Mouse (Mus musculus) frontal cortex, postnatal 14 days (tissue): ENCODE data around the gene Gm12569.

Experiments used
- DNase-seq, 2 experiments: peaks; one replicate each; pipeline ENCODE4 v3.0.0; 2022; ENCODE audit warnings: low spot score in 2 of 2

Gm12569 gene

DNA sequence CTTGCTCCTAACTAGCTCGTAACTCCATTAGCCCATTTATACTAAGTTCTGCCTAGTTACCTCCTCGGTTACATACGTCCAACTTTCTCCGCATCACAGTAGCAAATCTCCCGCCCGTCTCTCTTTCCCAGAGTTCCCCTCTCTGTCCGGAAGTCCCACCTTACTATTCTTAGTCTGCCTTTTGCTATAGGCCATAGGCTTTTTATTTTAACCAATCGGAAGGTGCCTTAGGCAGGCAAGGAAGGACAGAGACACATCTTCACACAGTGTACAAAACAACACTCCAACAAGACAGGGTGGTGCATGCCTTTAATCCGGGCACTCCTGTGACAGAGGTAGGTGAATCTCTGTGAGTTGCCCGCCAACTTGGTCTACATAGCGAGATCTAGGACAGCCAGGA is at the start of gene Gm12569:
Gene Gm12569 (plus strand): TSS at position 166 of the 400 bp plus-strand sequence.
- DNase-seq = no peak

DNA sequence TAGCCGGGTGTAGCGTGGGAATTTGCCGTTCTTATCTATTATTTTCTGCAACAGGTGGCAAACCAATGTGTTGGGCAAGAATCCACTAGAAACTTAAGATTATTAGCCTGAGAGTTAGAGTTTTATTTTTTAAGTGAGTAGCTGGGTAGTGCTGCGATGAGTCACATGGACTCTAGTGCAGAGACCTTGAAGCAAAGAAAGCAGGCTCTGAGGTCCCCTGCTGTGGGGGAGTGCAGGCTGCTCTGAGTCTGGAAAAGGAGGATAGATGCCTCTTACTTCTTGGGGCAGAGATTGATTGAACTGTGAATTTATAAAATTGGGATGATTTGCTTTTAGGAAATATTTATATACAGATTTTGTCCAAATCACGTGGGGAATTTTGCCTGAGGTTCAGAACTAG is 17.5 kb upstream of the Gm12569 start:
- no peak for DNase-seq

DNA sequence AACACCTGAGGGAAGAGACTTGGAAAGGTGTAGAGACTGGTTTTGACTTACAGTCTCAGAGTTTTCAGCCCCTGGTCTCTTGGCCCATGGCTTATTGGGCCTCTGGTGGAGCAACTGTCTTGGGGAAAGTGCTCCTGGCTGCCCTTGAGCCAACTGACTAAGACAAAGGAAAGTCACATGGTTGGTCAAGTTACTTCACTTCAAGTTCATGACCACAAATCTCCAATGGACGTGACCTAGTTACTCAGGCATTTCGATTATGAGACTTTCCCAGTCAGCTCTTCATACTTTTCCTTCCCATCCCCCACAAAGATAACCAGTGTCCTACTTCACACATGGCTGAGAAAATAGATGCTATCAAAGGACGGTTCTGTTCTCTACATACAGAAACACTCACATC is 12.5 kb upstream of the Gm12569 start:
- no peak for DNase-seq

DNA sequence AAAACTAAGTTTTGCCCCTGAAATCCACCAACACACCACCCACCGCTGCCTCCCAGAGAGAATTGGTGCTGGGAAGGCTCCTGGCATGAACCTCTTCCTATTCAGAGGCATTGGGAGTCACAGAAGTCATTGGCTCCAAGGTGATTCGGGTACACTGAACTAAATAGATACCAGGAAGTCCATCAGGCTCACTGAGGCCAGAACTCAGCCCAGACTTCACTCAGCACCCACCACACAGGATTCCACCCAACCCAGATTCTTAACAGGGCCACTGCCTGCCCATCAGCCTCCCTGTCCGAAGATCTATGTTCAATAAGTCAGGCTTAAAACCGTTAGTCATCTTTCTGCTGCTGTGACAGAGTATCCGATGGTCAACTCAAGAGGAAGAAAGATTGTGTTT is 8.8 kb upstream of the Gm12569 start:
- DNase-seq = no peak

DNA sequence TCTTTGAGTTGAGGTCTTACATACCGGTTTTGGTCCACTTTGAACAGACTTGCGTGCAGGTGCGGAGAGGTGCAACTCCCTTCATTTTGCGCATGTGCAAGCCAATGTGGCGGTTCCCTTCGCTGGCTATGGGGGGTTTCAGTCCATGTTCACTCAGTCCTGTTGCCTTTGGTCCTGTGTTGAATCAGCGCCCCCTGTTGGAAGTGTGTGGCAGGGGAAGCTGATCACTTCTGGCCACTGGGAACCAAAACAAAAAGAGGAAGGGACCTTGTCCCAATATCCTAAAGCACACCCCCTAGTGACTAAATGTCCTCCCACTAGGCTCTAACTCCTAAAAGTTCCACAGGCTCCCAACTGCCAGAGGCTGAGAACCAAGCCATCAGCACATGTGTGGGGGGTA is 6.3 kb upstream of the Gm12569 start:
- DNase-seq = no peak

DNA sequence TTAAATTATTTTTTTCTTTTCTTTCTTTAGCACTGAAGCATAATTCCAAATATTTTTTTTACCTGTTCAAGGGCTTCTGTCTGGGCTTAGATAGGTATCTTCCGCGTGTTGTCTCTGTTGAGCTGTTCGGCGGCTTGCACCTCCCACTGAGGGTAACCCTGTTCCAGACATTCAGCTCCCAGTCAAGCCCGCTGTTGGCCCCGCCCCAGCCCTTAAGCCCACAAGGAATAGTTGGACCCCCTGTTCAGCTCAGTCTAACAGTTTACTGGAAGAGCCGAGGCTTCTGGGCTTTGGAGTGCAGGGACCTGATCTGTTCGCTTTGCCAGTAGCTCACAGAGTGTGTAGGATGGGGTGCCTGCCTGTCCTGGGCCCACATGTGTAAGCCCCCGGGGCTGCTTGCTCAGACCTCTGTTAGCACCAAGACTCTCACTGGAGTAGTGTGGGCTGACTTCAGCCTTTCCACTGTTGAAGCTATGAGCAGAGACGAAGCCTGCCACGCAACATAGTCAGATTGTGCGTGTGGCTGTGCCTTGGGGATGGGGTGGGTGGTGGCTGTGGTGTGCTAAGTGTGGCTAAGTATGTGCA is 785 bp upstream of the Gm12569 start:
- DNase-seq = no peak

DNA sequence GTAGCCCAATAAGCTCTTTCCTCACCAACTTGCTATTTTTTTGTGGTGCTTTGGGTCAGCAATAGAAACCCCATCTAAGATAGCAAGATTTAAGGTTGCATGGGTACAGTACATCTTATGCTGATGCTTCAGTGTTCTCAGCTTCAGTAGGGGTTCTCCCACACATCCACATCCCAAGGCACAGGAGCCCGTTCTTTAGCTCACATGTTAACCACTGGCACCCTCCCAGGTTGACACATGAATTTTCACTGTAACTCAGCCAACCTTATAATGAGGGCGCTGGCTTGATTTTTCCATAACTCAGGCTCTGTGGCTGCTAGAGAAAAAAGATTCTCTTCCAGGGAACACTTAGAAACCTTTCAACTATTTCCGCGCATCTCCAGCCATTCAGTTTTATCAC is 6.8 kb downstream of the Gm12569 start:
- DNase-seq = peak; percentile 18 to 31

DNA sequence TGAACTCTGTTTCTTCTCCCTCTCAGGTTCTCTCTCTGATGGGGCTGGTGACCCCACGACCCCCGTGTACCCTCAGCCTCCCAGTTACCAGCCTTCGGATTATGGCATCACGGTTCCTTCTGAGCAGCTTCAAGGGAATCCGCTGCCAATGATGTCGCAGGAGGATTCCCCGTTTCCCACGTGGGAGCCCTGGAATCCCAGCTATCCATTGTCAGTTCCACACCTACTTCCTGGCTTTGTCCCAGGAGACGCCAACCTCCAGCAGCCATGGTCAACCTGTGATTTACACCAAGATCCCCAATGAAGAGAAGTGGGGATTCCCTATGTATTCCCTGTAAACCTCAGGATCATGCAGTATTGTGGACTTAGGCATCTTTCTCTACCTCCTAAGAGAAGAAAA is 14.4 kb downstream of the Gm12569 start:
- no peak for DNase-seq

DNA sequence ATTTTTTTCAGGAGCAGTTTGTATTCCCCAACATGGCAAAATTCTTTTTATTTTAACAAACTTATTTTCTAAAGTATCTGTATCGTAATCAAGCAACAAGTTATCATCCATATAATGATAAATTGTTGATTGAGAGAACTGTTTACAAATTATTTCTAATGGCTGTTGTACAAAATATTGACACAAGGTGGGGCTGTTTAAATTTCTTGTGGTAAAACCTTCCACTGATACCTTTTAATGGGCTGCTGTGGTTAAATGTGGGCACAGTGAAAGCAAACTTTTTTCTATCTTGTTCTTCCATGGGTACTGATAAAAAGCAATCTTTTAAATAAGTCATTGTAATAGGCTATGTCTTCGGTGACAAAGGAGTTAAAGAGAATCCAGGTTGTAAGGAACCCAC is 22.6 kb downstream of the Gm12569 start:
- DNase-seq = no peak

DNA sequence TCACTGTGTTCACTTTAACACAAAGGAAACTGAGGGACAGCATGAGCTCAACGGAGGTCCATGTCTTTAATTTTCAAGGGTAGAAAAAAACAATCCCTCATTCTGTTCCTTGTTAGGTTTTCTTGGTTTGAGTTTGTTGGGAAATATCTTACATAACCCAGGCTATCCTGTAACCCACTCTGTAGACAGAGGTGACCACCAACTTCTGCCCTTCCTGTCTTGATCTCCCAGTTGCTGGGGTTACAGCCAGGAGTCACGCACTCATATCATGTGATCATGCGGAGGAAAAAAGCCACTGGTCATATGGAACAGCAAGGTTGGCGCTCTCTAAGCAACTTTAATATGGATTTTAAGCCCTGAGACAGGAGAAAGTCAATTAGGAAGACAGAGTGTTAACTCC is 36.7 kb downstream of the Gm12569 start:
- DNase-seq = no peak

DNA sequence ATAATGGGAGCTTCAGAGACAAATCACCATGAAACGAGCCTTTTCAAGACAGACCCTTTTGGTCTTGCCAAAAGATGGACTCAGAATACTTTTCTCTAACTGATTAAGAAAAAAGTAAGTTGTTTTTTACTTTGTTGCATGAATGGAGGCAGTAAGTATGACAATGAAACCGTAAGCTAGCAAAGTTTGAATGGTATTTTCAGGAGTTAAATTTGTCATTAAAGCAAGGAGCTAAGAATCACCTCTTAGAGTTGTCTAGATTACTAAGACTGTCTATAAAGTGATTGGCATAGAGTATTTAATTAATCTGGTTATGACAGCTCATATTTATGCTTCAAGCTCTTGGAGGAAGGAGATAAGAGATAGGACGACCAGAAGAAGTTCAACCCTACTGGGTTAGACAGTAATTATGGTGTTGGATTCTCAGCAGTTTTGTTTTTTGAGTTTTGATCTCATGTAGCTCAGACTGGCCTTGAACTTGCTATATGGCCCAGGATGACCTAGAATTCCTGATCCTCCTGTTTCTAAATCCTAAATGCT is 41.5 kb downstream of the Gm12569 start, which contains the start of gene Clk4:
Gene Clk4 (plus strand): TSS at position 51 of the 540 bp plus-strand sequence.
- DNase-seq = no peak

DNA sequence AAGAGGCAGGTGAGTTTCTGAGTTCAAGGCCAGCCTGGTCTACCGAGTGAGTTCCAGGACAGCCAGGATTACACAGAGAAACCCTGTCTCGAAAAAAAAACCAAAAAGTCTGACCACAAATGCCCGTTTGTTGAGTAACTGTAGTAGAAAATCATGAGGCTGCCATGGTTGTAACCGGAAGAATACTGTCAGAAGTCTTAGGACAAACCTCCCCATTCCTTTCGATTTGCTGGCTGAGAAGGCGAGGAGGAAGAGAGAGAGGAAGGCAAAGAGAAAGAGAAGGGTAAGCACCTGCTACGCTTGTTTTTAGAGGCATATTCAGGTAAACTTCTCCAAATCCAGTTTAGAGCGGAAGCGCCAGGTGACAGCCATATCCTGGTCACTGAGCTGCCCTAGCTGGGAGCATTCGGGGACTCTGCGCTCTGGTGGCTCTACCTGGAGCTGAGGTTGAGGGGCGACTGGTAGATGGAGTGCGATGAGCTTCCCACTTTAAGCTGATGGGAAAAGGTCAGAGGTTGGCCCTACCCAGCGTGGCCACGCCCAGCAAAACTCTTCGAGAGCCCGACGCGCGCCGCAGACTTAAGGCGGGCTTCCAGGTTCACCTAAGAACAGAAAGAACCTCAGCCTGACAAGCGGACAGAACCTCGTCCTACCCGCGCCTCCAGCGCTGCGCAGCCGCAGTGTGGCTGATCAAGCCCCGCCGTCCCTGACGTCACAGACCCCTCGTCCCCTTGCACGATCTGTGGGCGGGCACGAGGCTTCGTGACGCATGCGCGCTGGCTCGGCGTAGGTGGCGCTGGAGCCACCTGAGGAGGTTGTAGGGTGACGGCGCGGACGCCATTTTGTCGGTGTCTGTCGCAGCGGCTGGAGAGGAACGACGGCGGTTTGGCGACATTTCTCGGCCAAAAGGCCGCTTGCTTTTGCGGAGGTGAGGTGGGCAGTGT is 42.3 kb downstream of the Gm12569 start, which contains the start of gene BC049762:
Gene BC049762 (minus strand): TSS at position 705 of the 944 bp plus-strand sequence.
- DNase-seq = peak; percentile 96 to 98

DNA sequence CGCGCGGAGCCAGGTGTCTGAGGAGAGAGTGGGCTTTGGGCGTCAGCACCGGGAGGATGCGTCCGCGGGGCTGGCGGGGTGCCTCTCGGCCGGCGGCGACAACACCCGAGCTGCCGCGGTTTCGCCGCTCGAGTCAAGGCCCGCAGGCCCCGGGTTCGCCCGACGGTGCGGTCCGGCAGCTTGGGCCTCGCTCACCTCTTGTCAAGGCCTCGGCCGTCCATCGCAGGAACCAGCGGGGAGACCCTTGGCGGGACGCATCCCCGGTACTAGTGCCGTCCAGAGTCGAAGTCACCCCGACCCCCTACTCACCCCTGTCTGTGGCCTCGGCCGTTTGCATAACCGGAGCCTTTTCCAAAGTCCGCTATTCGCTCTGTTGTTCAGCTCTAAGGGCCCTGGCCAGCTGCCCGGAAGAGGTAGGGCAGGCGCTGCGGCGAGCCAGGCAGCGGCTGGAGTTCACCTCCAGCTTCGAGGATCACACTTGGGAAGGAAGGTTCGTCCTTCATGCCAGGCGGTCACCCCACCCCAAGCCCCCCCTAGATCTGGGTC is 43.1 kb downstream of the Gm12569 start:
- DNase-seq = no peak

DNA sequence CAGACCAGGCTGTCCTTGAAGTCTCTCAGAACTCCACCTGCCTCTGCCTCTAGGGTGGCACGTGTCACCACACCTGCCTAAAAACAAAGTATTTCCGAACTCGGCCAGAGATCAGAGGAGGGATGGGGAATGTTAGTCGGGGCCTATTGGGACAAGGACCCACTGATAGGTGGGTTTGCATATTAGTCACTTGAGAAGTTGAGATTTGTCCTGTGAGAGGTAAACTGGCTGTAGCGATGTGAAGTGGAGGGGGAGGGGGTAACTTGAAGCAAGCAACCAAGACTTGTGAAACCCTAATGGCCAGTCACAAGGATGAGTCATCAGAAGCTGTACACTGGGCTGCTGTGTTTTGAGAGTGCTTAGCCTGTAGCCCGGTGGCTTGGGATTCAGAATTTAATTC is 44.1 kb downstream of the Gm12569 start:
- no peak for DNase-seq

DNA sequence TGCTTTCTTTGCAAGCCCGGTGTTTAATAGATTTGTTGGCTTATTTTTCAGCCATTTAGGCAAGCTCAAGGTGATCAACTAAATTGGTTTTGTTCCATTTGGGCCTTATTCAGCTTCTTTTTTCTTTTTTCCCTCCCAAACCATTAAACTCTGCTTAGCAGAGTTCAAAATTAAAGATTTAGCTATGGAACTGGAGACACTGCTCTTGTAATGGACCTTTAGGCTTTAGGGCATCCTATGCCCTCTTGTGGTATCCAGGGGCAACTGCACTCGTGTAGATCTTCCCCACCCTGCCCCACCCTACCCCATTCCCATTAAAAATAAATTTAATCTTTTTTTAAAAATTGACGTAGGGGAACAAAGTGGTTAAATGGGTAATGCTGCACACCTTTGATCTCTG is 45.1 kb downstream of the Gm12569 start:
- DNase-seq = no peak

DNA sequence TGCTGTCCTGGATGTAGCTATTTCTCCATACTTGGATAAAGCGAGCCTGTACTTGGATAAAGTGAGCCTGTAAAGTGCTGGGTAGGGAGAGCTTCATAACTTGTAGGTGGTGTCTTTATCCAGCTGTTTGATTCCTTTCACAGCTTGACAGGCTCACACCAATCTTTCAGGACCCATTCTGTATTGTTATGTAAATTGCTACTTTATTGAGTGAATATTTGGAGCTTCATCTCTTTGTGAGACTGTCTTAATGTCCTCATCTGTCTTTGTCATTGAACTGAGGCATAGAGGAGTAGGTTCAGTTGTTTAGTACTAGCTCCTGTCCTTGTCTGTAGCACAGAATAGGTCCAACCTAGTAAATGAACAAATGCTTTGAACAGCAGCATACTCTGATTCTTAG is 54.1 kb downstream of the Gm12569 start:
- DNase-seq = no peak
